Mouse (Mus musculus): ENCODE measurements at regions not wholly inside any gene's neighbourhood (a gene's known extent, or its start where the extent isn't known, plus 50 kb on each side); places are given as distances from the start of the nearest gene placed in this dataset.

DNA sequence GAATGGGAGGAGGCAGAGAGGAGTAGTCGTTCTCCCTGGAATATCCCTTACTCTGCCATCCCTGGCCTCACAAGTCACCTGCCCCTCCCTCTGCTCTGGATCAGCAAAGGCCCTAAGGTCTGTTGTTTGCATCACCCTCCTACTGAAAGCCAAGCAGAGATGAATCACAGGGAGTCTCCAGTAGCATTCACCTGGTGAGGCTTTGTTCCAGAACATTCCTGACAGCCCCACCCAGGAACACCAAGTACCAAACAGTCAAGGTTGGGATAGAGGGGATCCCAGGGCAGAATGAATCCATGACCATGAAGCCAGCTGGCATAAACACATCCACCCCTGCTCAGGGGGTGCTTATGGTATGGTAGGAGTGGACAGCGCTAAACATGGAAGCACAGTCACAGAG lies 67.4 kb upstream of the Hdhd5 start:
- TF ChIP-seq CTCF (IDR thresholded peaks at IDR 0.05; ENCODE audit: control insufficient read depth, insufficient read depth, low read length) (no peak), POLR2A (IDR thresholded peaks at IDR 0.05; ENCODE audit: borderline replicate concordance, control insufficient read depth, low read depth, low read length) (no peak)
